Mouse (Mus musculus): ENCODE data around the gene Eif2a. TPM values are rescaled to one million over a fixed set of nuclear protein-coding genes. Genes with fewer than 3 reads are reported as not detected.

Gene Eif2a
- 41.4 and 43.4 TPM in 2 replicates for polyA plus RNA-seq (2014; fragmentation: Nextera tagmentation; extraction: Ambion mirVana)

- 0% methylated on average over 46 of the region's 57 CpGs for WGBS
- H3K27ac ChIP-seq (ENCODE audit: low read depth, low read length), result peak within 1 kb of the TSS; percentile 88
- peak within 1 kb of the TSS; percentile 84 for H3K4me2 ChIP-seq (ENCODE audit: low read depth, low read length)
- peak within 1 kb of the TSS; percentile 95 for H3K4me3 ChIP-seq (ENCODE audit: low read depth, low read length)
- H3K9me3 ChIP-seq (ENCODE audit: control insufficient read depth, low read length), result no peaks in the 10 kb centered on the region
- no peaks in the 10 kb centered on the region for H3K27me3 ChIP-seq (ENCODE audit: control insufficient read depth, insufficient read depth, low read length)
- ATAC-seq (ENCODE audit: low read depth), result peak; percentile 100
- peaks cover 14% of the 10 kb centered on the region for H3K4me1 ChIP-seq (ENCODE audit: control insufficient read depth, insufficient read depth, low read length)
- peaks cover 10% of the 10 kb centered on the region; the same call in 1 of the 2 replicates for H3K36me3 ChIP-seq (ENCODE audit: control insufficient read depth, insufficient read depth, low read length)
- H3K9ac ChIP-seq (replicated peaks; ENCODE audit: low read depth, low read length), result peak within 1 kb of the TSS; percentile 92
Measured at GRCm38 (mm10) chr3:58525652-58526407, at the start of gene Eif2a, which contains the start of gene Serp1. TSS of gene Eif2a (plus strand) at chr3:58525821. TSS of gene Serp1 (minus strand) at chr3:58525892.

- Histone ChIP-seq H3K4me3 (ENCODE audit: low read depth, low read length) (no peak overlapping the region), H3K4me2 (ENCODE audit: low read depth, low read length) (no peak overlapping the region), H3K9me3 (ENCODE audit: control insufficient read depth, low read length) (no peaks in the 10 kb centered on the region), H3K27ac (ENCODE audit: low read depth, low read length) (no peak overlapping the region), H3K36me3 (ENCODE audit: control insufficient read depth, insufficient read depth, low read length) (no peaks in the 10 kb centered on the region), H3K27me3 (ENCODE audit: control insufficient read depth, insufficient read depth, low read length) (no peaks in the 10 kb centered on the region), H3K4me1 (ENCODE audit: control insufficient read depth, insufficient read depth, low read length) (no peaks in the 10 kb centered on the region), H3K9ac (replicated peaks; ENCODE audit: low read depth, low read length) (no peak overlapping the region)
- no peak for ATAC-seq (ENCODE audit: low read depth)
- WGBS, result 88% methylated on average over 2 of the region's 2 CpGs
Measured at GRCm38 (mm10) chr3:58478755-58479455, 46.7 kb upstream of the Eif2a start.

- no peak overlapping the region for H3K9ac ChIP-seq (replicated peaks; ENCODE audit: low read depth, low read length)
- H3K9me3 ChIP-seq (ENCODE audit: control insufficient read depth, low read length), result no peaks in the 10 kb centered on the region
- no peaks in the 10 kb centered on the region for H3K36me3 ChIP-seq (ENCODE audit: control insufficient read depth, insufficient read depth, low read length)
- H3K4me2 ChIP-seq (ENCODE audit: low read depth, low read length), result no peak overlapping the region
- no peaks in the 10 kb centered on the region for H3K27me3 ChIP-seq (ENCODE audit: control insufficient read depth, insufficient read depth, low read length)
- 67% methylated on average over 7 of the region's 7 CpGs for WGBS
- no peak overlapping the region for H3K27ac ChIP-seq (ENCODE audit: low read depth, low read length)
- H3K4me1 ChIP-seq (ENCODE audit: control insufficient read depth, insufficient read depth, low read length), result no peaks in the 10 kb centered on the region
- no peak overlapping the region for H3K4me3 ChIP-seq (ENCODE audit: low read depth, low read length)
- ATAC-seq (ENCODE audit: low read depth), result no peak
Measured at GRCm38 (mm10) chr3:58485883-58486282, 39.7 kb upstream of the Eif2a start.

GRCm38 (mm10) chr3:58487121-58487520, 38.5 kb upstream of the Eif2a start:
- no peak overlapping the region for H3K27ac ChIP-seq (ENCODE audit: low read depth, low read length)
- H3K4me3 ChIP-seq (ENCODE audit: low read depth, low read length), result no peak overlapping the region
- WGBS, result 74% methylated on average over 3 of the region's 3 CpGs
- H3K9ac ChIP-seq (replicated peaks; ENCODE audit: low read depth, low read length), result no peak overlapping the region
- no peaks in the 10 kb centered on the region for H3K9me3 ChIP-seq (ENCODE audit: control insufficient read depth, low read length)
- H3K4me2 ChIP-seq (ENCODE audit: low read depth, low read length), result no peak overlapping the region
- H3K36me3 ChIP-seq (ENCODE audit: control insufficient read depth, insufficient read depth, low read length), result no peaks in the 10 kb centered on the region
- H3K27me3 ChIP-seq (ENCODE audit: control insufficient read depth, insufficient read depth, low read length), result no peaks in the 10 kb centered on the region
- H3K4me1 ChIP-seq (ENCODE audit: control insufficient read depth, insufficient read depth, low read length), result no peaks in the 10 kb centered on the region
- no peak for ATAC-seq (ENCODE audit: low read depth)

GRCm38 (mm10) chr3:58487999-58488775, 37.4 kb upstream of the Eif2a start:
- Histone ChIP-seq H3K4me2 (ENCODE audit: low read depth, low read length) (no peak overlapping the region), H3K36me3 (ENCODE audit: control insufficient read depth, insufficient read depth, low read length) (no peaks in the 10 kb centered on the region), H3K9me3 (ENCODE audit: control insufficient read depth, low read length) (no peaks in the 10 kb centered on the region), H3K4me1 (ENCODE audit: control insufficient read depth, insufficient read depth, low read length) (no peaks in the 10 kb centered on the region), H3K4me3 (ENCODE audit: low read depth, low read length) (no peak overlapping the region), H3K27me3 (ENCODE audit: control insufficient read depth, insufficient read depth, low read length) (no peaks in the 10 kb centered on the region), H3K27ac (ENCODE audit: low read depth, low read length) (no peak overlapping the region), H3K9ac (replicated peaks; ENCODE audit: low read depth, low read length) (no peak overlapping the region)
- 75% methylated on average over 7 of the region's 8 CpGs for WGBS
- ATAC-seq (ENCODE audit: low read depth), result no peak

DNA sequence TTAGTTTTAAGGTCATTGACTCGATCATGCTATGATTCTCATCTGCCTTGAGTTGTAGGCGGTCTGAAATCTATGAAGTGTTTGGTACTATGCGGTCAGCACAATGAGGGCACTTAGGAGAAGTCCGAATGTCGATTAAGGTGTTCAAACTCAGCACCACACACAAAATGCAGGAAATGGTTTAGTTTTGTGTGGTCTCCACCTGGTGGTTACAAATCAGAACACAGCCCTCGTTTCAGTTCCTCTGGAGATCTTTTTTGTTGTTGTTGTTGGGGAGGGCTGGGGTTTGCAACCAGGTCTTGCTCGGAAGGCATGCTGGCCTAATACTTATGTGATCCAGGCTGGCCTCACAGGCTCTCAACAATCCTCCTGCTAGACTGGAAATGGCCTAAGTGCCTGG, 34.8 kb upstream of the Eif2a start:
- Histone ChIP-seq H3K4me2 (ENCODE audit: low read depth, low read length) (no peak overlapping the region), H3K9me3 (ENCODE audit: control insufficient read depth, low read length) (no peaks in the 10 kb centered on the region), H3K9ac (replicated peaks; ENCODE audit: low read depth, low read length) (no peak overlapping the region), H3K4me3 (ENCODE audit: low read depth, low read length) (no peak overlapping the region), H3K27ac (ENCODE audit: low read depth, low read length) (no peak overlapping the region), H3K27me3 (ENCODE audit: control insufficient read depth, insufficient read depth, low read length) (no peaks in the 10 kb centered on the region), H3K4me1 (ENCODE audit: control insufficient read depth, insufficient read depth, low read length) (no peaks in the 10 kb centered on the region), H3K36me3 (ENCODE audit: control insufficient read depth, insufficient read depth, low read length) (no peaks in the 10 kb centered on the region)
- ATAC-seq (ENCODE audit: low read depth), result no peak
- 80% methylated on average over 7 of the region's 7 CpGs for WGBS

DNA sequence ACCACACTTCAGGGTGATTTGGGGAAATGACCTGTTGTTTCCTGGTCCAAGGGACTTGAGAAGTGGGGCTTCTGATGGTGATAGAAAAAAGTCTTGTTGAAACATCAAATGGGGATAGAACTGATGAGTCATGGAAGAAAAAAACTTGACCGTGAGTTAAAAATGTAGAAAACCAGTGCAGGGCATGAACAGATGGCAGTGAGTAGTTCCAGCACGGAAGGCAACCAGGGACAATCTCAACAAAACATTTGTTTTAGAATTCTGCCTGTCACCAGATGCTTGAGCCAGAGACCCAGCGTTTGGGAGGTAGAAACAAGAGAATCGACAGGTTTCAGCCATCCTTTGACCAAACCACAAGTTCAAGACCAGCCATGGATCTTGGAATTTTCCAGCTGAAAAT, 32.0 kb upstream of the Eif2a start:
- WGBS, result 85% methylated on average over 4 of the region's 4 CpGs
- H3K4me2 ChIP-seq (ENCODE audit: low read depth, low read length), result no peak overlapping the region
- no peak overlapping the region for H3K4me3 ChIP-seq (ENCODE audit: low read depth, low read length)
- no peak overlapping the region for H3K27ac ChIP-seq (ENCODE audit: low read depth, low read length)
- no peaks in the 10 kb centered on the region for H3K36me3 ChIP-seq (ENCODE audit: control insufficient read depth, insufficient read depth, low read length)
- H3K27me3 ChIP-seq (ENCODE audit: control insufficient read depth, insufficient read depth, low read length), result no peaks in the 10 kb centered on the region
- no peak overlapping the region for H3K9ac ChIP-seq (replicated peaks; ENCODE audit: low read depth, low read length)
- H3K4me1 ChIP-seq (ENCODE audit: control insufficient read depth, insufficient read depth, low read length), result no peaks in the 10 kb centered on the region
- H3K9me3 ChIP-seq (ENCODE audit: control insufficient read depth, low read length), result no peaks in the 10 kb centered on the region
- ATAC-seq (ENCODE audit: low read depth), result no peak

- no peak for ATAC-seq (ENCODE audit: low read depth)
- Histone ChIP-seq H3K27ac (ENCODE audit: low read depth, low read length) (no peak overlapping the region), H3K36me3 (ENCODE audit: control insufficient read depth, insufficient read depth, low read length) (no peaks in the 10 kb centered on the region), H3K27me3 (ENCODE audit: control insufficient read depth, insufficient read depth, low read length) (no peaks in the 10 kb centered on the region), H3K9ac (replicated peaks; ENCODE audit: low read depth, low read length) (no peak overlapping the region), H3K4me3 (ENCODE audit: low read depth, low read length) (no peak overlapping the region), H3K9me3 (ENCODE audit: control insufficient read depth, low read length) (no peaks in the 10 kb centered on the region), H3K4me2 (ENCODE audit: low read depth, low read length) (no peak overlapping the region), H3K4me1 (ENCODE audit: control insufficient read depth, insufficient read depth, low read length) (no peaks in the 10 kb centered on the region)
- WGBS, result 81% methylated on average over 2 of the region's 2 CpGs
Measured at GRCm38 (mm10) chr3:58501961-58502360, 23.7 kb upstream of the Eif2a start.

Data from neural tube, embryonic 14.5 days (tissue).